Mouse (Mus musculus) MEL (cell line): Measurements from ENCODE around the gene Tmem80. TPM values are rescaled to one million over a fixed set of nuclear protein-coding genes. Genes with fewer than 3 reads are reported as not detected.

ENCODE experiments used
- DNase-seq: peaks from one replicate; pipeline ENCODE4 v3.0.0; 2011; ENCODE audit warnings: low read depth, low spot score
- H3K27ac ChIP-seq: 2 replicates; pipeline ENCODE4 v1.5.1; 2012; ENCODE audit warnings: low read depth, mild to moderate bottlenecking, control low read depth, low read length, moderate library complexity; ENCODE audit not compliant: control insufficient read depth
- H3K27me3 ChIP-seq, 2 experiments: fragments of 150-350 bp in 1 of 2; sonication (generic) in 1 of 2; 2 replicates each; pipeline ENCODE4 v1.6.1; 2012; ENCODE audit warnings: low read length in 2 of 2, mild to moderate bottlenecking in 2 of 2, improper control_type of control experiment in 1 of 2, moderate library complexity in 1 of 2; ENCODE audit not compliant: insufficient read depth in 2 of 2, control insufficient read depth in 1 of 2
- H3K36me3 ChIP-seq, 2 experiments: 2 replicates each; pipeline ENCODE4 v1.6.1; 2012 to 2014; ENCODE audit warnings: low read length in 2 of 2, improper control_type of control experiment in 1 of 2, inconsistent platforms in 1 of 2, mild to moderate bottlenecking in 1 of 2; ENCODE audit not compliant: insufficient read depth in 2 of 2, control insufficient read depth in 1 of 2
- H3K4me1 ChIP-seq, 2 experiments: fragments of 150-350 bp in 1 of 2; sonication (generic) in 1 of 2; 2 replicates each; pipeline ENCODE4 v1.6.1; 2012; ENCODE audit warnings: low read length in 2 of 2, improper control_type of control experiment in 1 of 2, mild to moderate bottlenecking in 1 of 2; ENCODE audit not compliant: insufficient read depth in 2 of 2, control insufficient read depth in 1 of 2
- H3K4me3 ChIP-seq, 2 experiments: fragments of 150-350 bp in 1 of 2; sonication (generic) in 1 of 2; 2 replicates each; pipeline ENCODE4 v1.5.1; 2012; ENCODE audit warnings: low read depth in 2 of 2, low read length in 2 of 2, mild to moderate bottlenecking in 2 of 2, moderate library complexity in 2 of 2, control low read depth in 1 of 2, improper control_type of control experiment in 1 of 2; ENCODE audit not compliant: control insufficient read depth in 1 of 2, insufficient read depth in 1 of 2
- H3K79me2 ChIP-seq: 2 replicates; pipeline ENCODE4 v1.6.1; 2012; ENCODE audit warnings: mild to moderate bottlenecking, low read length, moderate library complexity; ENCODE audit not compliant: control insufficient read depth, poor library complexity, insufficient read depth
- H3K9ac ChIP-seq: 2 replicates; pipeline ENCODE4 v1.6.1; 2012; ENCODE audit warnings: low read depth, mild to moderate bottlenecking, control low read depth, low read length, moderate library complexity; ENCODE audit not compliant: control insufficient read depth, poor library complexity, severe bottlenecking
- H3K9me3 ChIP-seq: fragments of 150-350 bp; sonication (generic); replicated peaks from 2 replicates; pipeline ENCODE4 v1.6.1; 2012; ENCODE audit warnings: mild to moderate bottlenecking, low read length, improper control_type of control experiment, moderate library complexity; ENCODE audit not compliant: insufficient read depth
- CHD1 ChIP-seq: IDR thresholded peaks from 2 replicates; pipeline ENCODE4 v1.6.1; 2012; ENCODE audit warnings: low read depth, mild to moderate bottlenecking, inconsistent platforms, low read length, improper control_type of control experiment
- CHD2 ChIP-seq: IDR thresholded peaks from 2 replicates; pipeline ENCODE4 v1.6.1; 2011; ENCODE audit warnings: low read length, improper control_type of control experiment
- CTCF ChIP-seq, 3 experiments: IDR thresholded peaks in 2 of 3; conservative IDR thresholded peaks in 1 of 3; 2 replicates each; pipeline ENCODE4 v1.5.1; 2011 to 2012; ENCODE audit warnings: low read length in 3 of 3, low read depth in 2 of 3, mild to moderate bottlenecking in 2 of 3, improper control_type of control experiment in 1 of 3, inconsistent platforms in 1 of 3, mixed read lengths in 1 of 3, moderate library complexity in 1 of 3; ENCODE audit not compliant: control insufficient read depth in 1 of 3, insufficient read depth in 1 of 3, poor library complexity in 1 of 3, severe bottlenecking in 1 of 3
- E2F4 ChIP-seq: IDR thresholded peaks from 2 replicates; pipeline ENCODE4 v1.6.1; 2011; ENCODE audit warnings: low read depth, low read length, improper control_type of control experiment, borderline replicate concordance
- ELF1 ChIP-seq: IDR thresholded peaks from 2 replicates; pipeline ENCODE4 v1.6.1; 2014; ENCODE audit warnings: low read depth, mild to moderate bottlenecking, inconsistent platforms, low read length, improper control_type of control experiment, moderate library complexity
- EP300 ChIP-seq, 2 experiments: IDR thresholded peaks; 2 replicates each; pipeline ENCODE4 v1.6.1; 2011; ENCODE audit warnings: improper control_type of control experiment in 2 of 2, low read length in 2 of 2, low read depth in 1 of 2, mild to moderate bottlenecking in 1 of 2
- GATA1 ChIP-seq: IDR thresholded peaks from 2 replicates; pipeline ENCODE4 v1.6.1; 2011; ENCODE audit warnings: low read depth, low read length, improper control_type of control experiment
- HCFC1 ChIP-seq: IDR thresholded peaks from 2 replicates; pipeline ENCODE4 v1.6.1; 2012; ENCODE audit warnings: low read depth, mild to moderate bottlenecking, inconsistent platforms, low read length, improper control_type of control experiment, moderate library complexity
- JUND ChIP-seq: IDR thresholded peaks from 2 replicates; pipeline ENCODE4 v1.6.1; 2011; ENCODE audit warnings: low read depth, mild to moderate bottlenecking, improper control_type of control experiment, low read length
- MAX ChIP-seq: IDR thresholded peaks from 2 replicates; pipeline ENCODE4 v1.6.1; 2011; ENCODE audit warnings: low read length, improper control_type of control experiment
- MAZ ChIP-seq: IDR thresholded peaks from 2 replicates; pipeline ENCODE4 v1.6.1; 2012; ENCODE audit warnings: low read depth, mild to moderate bottlenecking, inconsistent platforms, low read length, improper control_type of control experiment
- MEF2A ChIP-seq: IDR thresholded peaks from 2 replicates; pipeline ENCODE4 v1.6.1; 2014; ENCODE audit warnings: low read depth, mild to moderate bottlenecking, inconsistent platforms, low read length, improper control_type of control experiment; ENCODE audit not compliant: poor library complexity, insufficient replicate concordance, severe bottlenecking; ENCODE audit errors: extremely low read depth
- MXI1 ChIP-seq: IDR thresholded peaks from 2 replicates; pipeline ENCODE4 v1.6.1; 2011; ENCODE audit warnings: mild to moderate bottlenecking, low read depth, low read length, improper control_type of control experiment
- MYC ChIP-seq: IDR thresholded peaks from 2 replicates; pipeline ENCODE4 v1.6.1; 2011; ENCODE audit warnings: low read depth, mild to moderate bottlenecking, low read length, improper control_type of control experiment, moderate library complexity
- NELFE ChIP-seq: IDR thresholded peaks from 2 replicates; pipeline ENCODE4 v1.6.1; 2011; ENCODE audit warnings: low read depth, low read length, improper control_type of control experiment
- POLR2A ChIP-seq, 2 experiments: IDR thresholded peaks; 2 replicates each; pipeline ENCODE4 v1.6.1; 2011 to 2012; ENCODE audit warnings: low read length in 2 of 2, mild to moderate bottlenecking in 2 of 2, control low read depth in 1 of 2, improper control_type of control experiment in 1 of 2, low read depth in 1 of 2, moderate library complexity in 1 of 2; ENCODE audit not compliant: control insufficient read depth in 1 of 2, insufficient read depth in 1 of 2, poor library complexity in 1 of 2
- POLR2AphosphoS2 ChIP-seq: IDR thresholded peaks from 2 replicates; pipeline ENCODE4 v1.6.1; 2011; ENCODE audit warnings: low read length, improper control_type of control experiment
- RCOR1 ChIP-seq: IDR thresholded peaks from 2 replicates; pipeline ENCODE4 v1.6.1; 2012; ENCODE audit warnings: low read depth, mild to moderate bottlenecking, inconsistent platforms, low read length, improper control_type of control experiment
- SIN3A ChIP-seq: IDR thresholded peaks from 2 replicates; pipeline ENCODE4 v1.6.1; 2012; ENCODE audit warnings: low read length, improper control_type of control experiment, inconsistent platforms
- TAL1 ChIP-seq: IDR thresholded peaks from 2 replicates; pipeline ENCODE4 v1.6.1; 2012; ENCODE audit warnings: mild to moderate bottlenecking, inconsistent platforms, low read length, moderate library complexity, mixed read lengths
- TBP ChIP-seq: IDR thresholded peaks from 2 replicates; pipeline ENCODE4 v1.8.0; 2011; ENCODE audit warnings: low read depth, low read length, improper control_type of control experiment
- UBTF ChIP-seq: IDR thresholded peaks from 2 replicates; pipeline ENCODE4 v1.6.1; 2012; ENCODE audit warnings: low read depth, mild to moderate bottlenecking, inconsistent platforms, low read length, improper control_type of control experiment, moderate library complexity, borderline replicate concordance; ENCODE audit not compliant: insufficient read depth
- USF1 ChIP-seq: IDR thresholded peaks from 2 replicates; pipeline ENCODE4 v1.6.1; 2014; ENCODE audit warnings: low read depth, mild to moderate bottlenecking, inconsistent platforms, low read length, improper control_type of control experiment, moderate library complexity
- USF2 ChIP-seq, 2 experiments: IDR thresholded peaks; 2 replicates each; pipeline ENCODE4 v1.6.1; 2011 to 2012; ENCODE audit warnings: improper control_type of control experiment in 2 of 2, low read length in 2 of 2, borderline replicate concordance in 1 of 2, inconsistent platforms in 1 of 2, low read depth in 1 of 2, mild to moderate bottlenecking in 1 of 2; ENCODE audit not compliant: insufficient read depth in 1 of 2
- ZC3H11A ChIP-seq: IDR thresholded peaks from 2 replicates; pipeline ENCODE4 v1.6.1; 2012; ENCODE audit warnings: low read depth, mild to moderate bottlenecking, inconsistent platforms, low read length, improper control_type of control experiment
- ZKSCAN1 ChIP-seq: IDR thresholded peaks from 2 replicates; pipeline ENCODE4 v1.6.1; 2012; ENCODE audit warnings: low read depth, mild to moderate bottlenecking, inconsistent platforms, low read length, improper control_type of control experiment, moderate library complexity
- ZNF384 ChIP-seq: IDR thresholded peaks from 2 replicates; pipeline ENCODE4 v1.6.1; 2012; ENCODE audit warnings: low read depth, mild to moderate bottlenecking, inconsistent platforms, low read length, improper control_type of control experiment
- polyA plus RNA-seq, 2 experiments: library from polyadenylated mRNA; stranded (reverse) in 1 of 2; unstranded in 1 of 2; fragments of >175 nt in 1 of 2; fragments of >200 nt in 1 of 2; gene quantifications; 2 replicates each; pipeline versions ENCODE4 v1.2.1 to v1.2.4; 2012; ENCODE audit warnings: low replicate concordance in 2 of 2, low read depth in 1 of 2; ENCODE audit not compliant: insufficient read length in 2 of 2, insufficient read depth in 1 of 2, missing spikeins in 1 of 2
- total RNA-seq: library from RNA; depleted of rRNA; stranded (reverse); fragments of 300-350 nt; gene quantifications from 2 replicates; pipeline ENCODE4 v1.2.3, GENCODE M21; 2012

The Tmem80 gene
- total and polyA plus RNA-seq, 3 experiments = 12.3 to 27.7 TPM; not detected in 1

- DNase-seq = no peak
- TF ChIP-seq MAX (no peak), POLR2A (IDR thresholded peaks at IDR 0.05; ENCODE audit: control insufficient read depth in 1 of 2, insufficient read depth in 1 of 2, low read depth in 1 of 2, low read length in 2 of 2, poor library complexity in 1 of 2) (no peak), EP300 (IDR thresholded peaks at IDR 0.05; ENCODE audit: low read depth in 1 of 2, low read length in 2 of 2) (no peak), ZC3H11A (no peak), POLR2AphosphoS2 (no peak), MYC (no peak), MAZ (no peak), ZNF384 (no peak), GATA1 (no peak), MXI1 (no peak), CHD1 (no peak), USF2 (IDR thresholded peaks at IDR 0.05; ENCODE audit: borderline replicate concordance in 1 of 2, insufficient read depth in 1 of 2, low read depth in 1 of 2, low read length in 2 of 2) (no peak), MEF2A (no peak), NELFE (no peak), TAL1 (no peak), SIN3A (no peak), UBTF (no peak), TBP (no peak)
- TF ChIP-seq, all 39 proteins: peak for 0
- Histone ChIP-seq H3K27ac (no peak overlapping the region), H3K36me3 (peaks cover 0 to 21% of the 10 kb centered on the region in 2 experiments; a peak in 2 of 4 replicates), H3K79me2 (no peaks in the 10 kb centered on the region), H3K9ac (no peak overlapping the region), H3K27me3 (no peaks in the 10 kb centered on the region), H3K4me3 (no peak overlapping the region), H3K4me1 (no peaks in the 10 kb centered on the region), H3K9me3 (no peaks in the 10 kb centered on the region)
These were observed 13.1 kb upstream of the Tmem80 start for GRCm38 (mm10) chr7:141314416-141314815.

- no peaks in the 10 kb centered on the region; a peak in 1 of 4 replicates for H3K4me1 ChIP-seq
- peaks cover 0 to 26% of the 10 kb centered on the region in 2 experiments; a peak in 3 of 4 replicates for H3K36me3 ChIP-seq
- no peaks in the 10 kb centered on the region for H3K9me3 ChIP-seq
- H3K27me3 ChIP-seq = no peaks in the 10 kb centered on the region
- no peak for DNase-seq
- TF ChIP-seq CHD1 (no peak), MEF2A (no peak), HCFC1 (no peak), ZKSCAN1 (no peak), USF1 (no peak), CHD2 (no peak), USF2 (IDR thresholded peaks at IDR 0.05; ENCODE audit: borderline replicate concordance in 1 of 2, insufficient read depth in 1 of 2, low read depth in 1 of 2, low read length in 2 of 2) (no peak), RCOR1 (no peak), ZC3H11A (no peak), ELF1 (no peak), TAL1 (no peak), E2F4 (no peak), JUND (no peak), UBTF (no peak), CTCF (IDR thresholded peaks at IDR 0.05 in 2 of 3, conservative IDR thresholded peaks at IDR 0.05 in 1 of 3; ENCODE audit: control insufficient read depth in 1 of 3, insufficient read depth in 1 of 3, low read depth in 2 of 3, low read length in 3 of 3, poor library complexity in 1 of 3, severe bottlenecking in 1 of 3) (no peak)
- H3K4me3 ChIP-seq = no peak overlapping the region
- no peak overlapping the region for H3K9ac ChIP-seq
- H3K79me2 ChIP-seq = no peaks in the 10 kb centered on the region
- H3K27ac ChIP-seq = no peak overlapping the region
These were observed 12.5 kb upstream of the Tmem80 start for GRCm38 (mm10) chr7:141315076-141315475.
